Mouse (Mus musculus): Measurements from ENCODE around the gene Myo1g. TPM values are rescaled to one million over a fixed set of nuclear protein-coding genes. Genes with fewer than 3 reads are reported as not detected.
"Not testable (repeated sequence)": the region's sequence is repeated elsewhere in the genome, so short reads cannot be mapped to it uniquely, and the experiment has no call there.

Gene Myo1g
- polyA plus RNA-seq, 1 experiment from 2014 or later, result 1.1 TPM

GRCm38 (mm10) chr11:6527256-6528185 lies 6.8 kb upstream of the Myo1g start:
- no peaks in the 10 kb centered on the region for H3K27me3 ChIP-seq
- H3K9me3 ChIP-seq, result no peaks in the 10 kb centered on the region
- H3K4me2 ChIP-seq (replicated peaks), result peak overlapping the region; percentile 83
- peak overlapping the region; percentile 84 for H3K27ac ChIP-seq
- H3K4me1 ChIP-seq, result peaks cover 12% of the 10 kb centered on the region; the same call in 1 of the 2 replicates
- ATAC-seq (ENCODE audit: insufficient number of reproducible peaks, insufficient read depth, low FRiP score, low TSS enrichment), result no peak
- H3K36me3 ChIP-seq, result peaks cover 31% of the 10 kb centered on the region
- peak overlapping the region; percentile 86 for H3K9ac ChIP-seq
- H3K4me3 ChIP-seq, result peak overlapping the region; percentile 68
- 17% methylated on average over 10 of the region's 10 CpGs for WGBS

- Histone ChIP-seq H3K4me1 (peaks cover 12% of the 10 kb centered on the region; the same call in 1 of the 2 replicates), H3K36me3 (peaks cover 31% of the 10 kb centered on the region), H3K9ac (peak overlapping the region; percentile 86; the same call in 1 of the 2 replicates), H3K4me3 (peak overlapping the region; percentile 68), H3K4me2 (replicated peaks) (peak overlapping the region; percentile 83)
- H3K27ac ChIP-seq; H3K9me3 ChIP-seq; H3K27me3 ChIP-seq; ATAC-seq (ENCODE audit: insufficient number of reproducible peaks, insufficient read depth, low FRiP score, low TSS enrichment): not testable (repeated sequence)
- WGBS, result 71% methylated on average over 13 of the region's 16 CpGs
Measured at GRCm38 (mm10) chr11:6526526-6527255, 5.9 kb upstream of the Myo1g start.

- ATAC-seq (ENCODE audit: insufficient number of reproducible peaks, insufficient read depth, low FRiP score, low TSS enrichment), result no peak
- Histone ChIP-seq H3K9me3 (no peaks in the 10 kb centered on the region), H3K4me2 (replicated peaks) (no peak overlapping the region), H3K4me3 (no peak overlapping the region), H3K27me3 (no peaks in the 10 kb centered on the region), H3K9ac (no peak overlapping the region), H3K36me3 (peaks cover 31% of the 10 kb centered on the region), H3K27ac (no peak overlapping the region), H3K4me1 (peaks cover 12% of the 10 kb centered on the region; the same call in 1 of the 2 replicates)
- 85% methylated on average over 1 of the region's 1 CpGs for WGBS
Measured at GRCm38 (mm10) chr11:6525241-6525640, 4.5 kb upstream of the Myo1g start.

- 93% methylated on average over 4 of the region's 4 CpGs for WGBS
- H3K9ac ChIP-seq, result no peak overlapping the region
- H3K4me2 ChIP-seq (replicated peaks), result no peak overlapping the region
- no peak overlapping the region for H3K27ac ChIP-seq
- ATAC-seq (ENCODE audit: insufficient number of reproducible peaks, insufficient read depth, low FRiP score, low TSS enrichment), result no peak
- peaks cover 31% of the 10 kb centered on the region for H3K36me3 ChIP-seq
- no peaks in the 10 kb centered on the region for H3K9me3 ChIP-seq
- H3K27me3 ChIP-seq, result no peaks in the 10 kb centered on the region
- no peak overlapping the region for H3K4me3 ChIP-seq
- H3K4me1 ChIP-seq, result peaks cover 12% of the 10 kb centered on the region; the same call in 1 of the 2 replicates
Measured at GRCm38 (mm10) chr11:6524880-6525238, 4.1 kb upstream of the Myo1g start.

- WGBS, result 87% methylated on average over 8 of the region's 8 CpGs
- H3K36me3 ChIP-seq, result peaks cover 31% of the 10 kb centered on the region
- H3K9ac ChIP-seq, result no peak overlapping the region
- no peak overlapping the region for H3K4me3 ChIP-seq
- no peak for ATAC-seq (ENCODE audit: insufficient number of reproducible peaks, insufficient read depth, low FRiP score, low TSS enrichment)
- no peaks in the 10 kb centered on the region for H3K27me3 ChIP-seq
- no peak overlapping the region for H3K4me2 ChIP-seq (replicated peaks)
- peaks cover 12% of the 10 kb centered on the region; the same call in 1 of the 2 replicates for H3K4me1 ChIP-seq
- no peak overlapping the region for H3K27ac ChIP-seq
- no peaks in the 10 kb centered on the region for H3K9me3 ChIP-seq
Measured at GRCm38 (mm10) chr11:6524165-6524879, 3.6 kb upstream of the Myo1g start.

- no peaks in the 10 kb centered on the region for H3K27me3 ChIP-seq
- peaks cover 12% of the 10 kb centered on the region; the same call in 1 of the 2 replicates for H3K4me1 ChIP-seq
- no peak overlapping the region for H3K4me3 ChIP-seq
- no peak overlapping the region for H3K27ac ChIP-seq
- peaks cover 31% of the 10 kb centered on the region for H3K36me3 ChIP-seq
- no peak overlapping the region for H3K9ac ChIP-seq
- no peaks in the 10 kb centered on the region for H3K9me3 ChIP-seq
- no peak overlapping the region for H3K4me2 ChIP-seq (replicated peaks)
- 50% methylated on average over 1 of the region's 1 CpGs for WGBS
- ATAC-seq (ENCODE audit: insufficient number of reproducible peaks, insufficient read depth, low FRiP score, low TSS enrichment), result no peak
Measured at GRCm38 (mm10) chr11:6523662-6524088, 2.9 kb upstream of the Myo1g start.

- H3K9me3 ChIP-seq, result no peaks in the 10 kb centered on the region
- H3K4me3 ChIP-seq, result no peak overlapping the region
- no peak for ATAC-seq (ENCODE audit: insufficient number of reproducible peaks, insufficient read depth, low FRiP score, low TSS enrichment)
- peaks cover 31% of the 10 kb centered on the region for H3K36me3 ChIP-seq
- 74% methylated on average over 9 of the region's 9 CpGs for WGBS
- H3K27me3 ChIP-seq, result no peaks in the 10 kb centered on the region
- H3K4me2 ChIP-seq (replicated peaks), result no peak overlapping the region
- no peak overlapping the region for H3K9ac ChIP-seq
- H3K27ac ChIP-seq, result no peak overlapping the region
- peaks cover 12% of the 10 kb centered on the region; the same call in 1 of the 2 replicates for H3K4me1 ChIP-seq
Measured at GRCm38 (mm10) chr11:6522782-6523525, 2.2 kb upstream of the Myo1g start.

- WGBS, result 78% methylated on average over 11 of the region's 11 CpGs
- Histone ChIP-seq H3K27me3 (no peaks in the 10 kb centered on the region), H3K9me3 (no peaks in the 10 kb centered on the region), H3K27ac (no peak overlapping the region), H3K4me1 (no peaks in the 10 kb centered on the region), H3K36me3 (peaks cover 10% of the 10 kb centered on the region), H3K4me3 (no peak overlapping the region), H3K9ac (no peak overlapping the region), H3K4me2 (replicated peaks) (no peak overlapping the region)
- no peak for ATAC-seq (ENCODE audit: insufficient number of reproducible peaks, insufficient read depth, low FRiP score, low TSS enrichment)
Measured at GRCm38 (mm10) chr11:6519491-6520033, 1.2 kb downstream of the Myo1g start.

GRCm38 (mm10) chr11:6514837-6515236 lies 5.9 kb downstream of the Myo1g start:
- Histone ChIP-seq H3K4me2 (replicated peaks) (no peak overlapping the region), H3K36me3 (no peaks in the 10 kb centered on the region), H3K4me3 (no peak overlapping the region), H3K4me1 (no peaks in the 10 kb centered on the region), H3K9me3 (no peaks in the 10 kb centered on the region), H3K27ac (no peak overlapping the region), H3K9ac (no peak overlapping the region), H3K27me3 (no peaks in the 10 kb centered on the region)
- 30% methylated on average over 7 of the region's 7 CpGs for WGBS
- no peak for ATAC-seq (ENCODE audit: insufficient number of reproducible peaks, insufficient read depth, low FRiP score, low TSS enrichment)

GRCm38 (mm10) chr11:6508269-6508876 lies 12.4 kb downstream of the Myo1g start:
- 62% methylated on average over 1 of the region's 1 CpGs for WGBS
- no peak overlapping the region for H3K9ac ChIP-seq
- no peak overlapping the region for H3K27ac ChIP-seq
- H3K4me1 ChIP-seq, result no peaks in the 10 kb centered on the region
- H3K36me3 ChIP-seq, result no peaks in the 10 kb centered on the region
- no peak overlapping the region for H3K4me3 ChIP-seq
- H3K27me3 ChIP-seq, result no peaks in the 10 kb centered on the region
- no peak overlapping the region for H3K4me2 ChIP-seq (replicated peaks)
- no peaks in the 10 kb centered on the region for H3K9me3 ChIP-seq
- no peak for ATAC-seq (ENCODE audit: insufficient number of reproducible peaks, insufficient read depth, low FRiP score, low TSS enrichment)

Measured in embryonic facial prominence, embryonic 12.5 days (tissue).